Mouse (Mus musculus): ENCODE results near the gene Gtsf2. TPM values are rescaled to one million over a fixed set of nuclear protein-coding genes. Genes with fewer than 3 reads are reported as not detected.

Gene Gtsf2
- polyA plus RNA-seq, 1 experiment from 2014 or later = not detected

Other genes starting within 250 kb of the Gtsf2 start
- 105 and 108 TPM in 2 replicates for gene Cbx5, start 208.7 kb downstream of the Gtsf2 start, polyA plus RNA-seq (2014; fragmentation: Nextera tagmentation; extraction: Ambion mirVana)
- gene Hnrnpa1, start 208.0 kb downstream of the Gtsf2 start, polyA plus RNA-seq (2014; fragmentation: Nextera tagmentation; extraction: Ambion mirVana) = 425 and 457 TPM in 2 replicates
- gene Nfe2, start 190.1 kb downstream of the Gtsf2 start, polyA plus RNA-seq (2014; fragmentation: Nextera tagmentation; extraction: Ambion mirVana) = 1.8 and 2.2 TPM in 2 replicates
- gene Copz1, start 175.8 kb downstream of the Gtsf2 start, polyA plus RNA-seq (2014; fragmentation: Nextera tagmentation; extraction: Ambion mirVana) = 163 and 172 TPM in 2 replicates
- gene Gpr84, start 137.9 kb downstream of the Gtsf2 start, polyA plus RNA-seq (2014; fragmentation: Nextera tagmentation; extraction: Ambion mirVana) = 0.11 and 0.24 TPM in 2 replicates
- gene Zfp385a, start 108.4 kb downstream of the Gtsf2 start, polyA plus RNA-seq (2014; fragmentation: Nextera tagmentation; extraction: Ambion mirVana) = 8.1 and 9.1 TPM in 2 replicates
- 76.2 and 77.2 TPM in 2 replicates for gene Itga5, start 81.7 kb downstream of the Gtsf2 start, polyA plus RNA-seq (2014; fragmentation: Nextera tagmentation; extraction: Ambion mirVana)
- gene Gtsf1, start 18.0 kb downstream of the Gtsf2 start, polyA plus RNA-seq (2014; fragmentation: Nextera tagmentation; extraction: Ambion mirVana) = 37.1 and 41.3 TPM in 2 replicates
- 1.9 and 3.3 TPM in 2 replicates for gene Nckap1l, start 5.3 kb upstream of the Gtsf2 start, polyA plus RNA-seq (2014; fragmentation: Nextera tagmentation; extraction: Ambion mirVana)
- 3.6 and 3.7 TPM in 2 replicates for gene Pde1b, start 54.6 kb upstream of the Gtsf2 start, polyA plus RNA-seq (2014; fragmentation: Nextera tagmentation; extraction: Ambion mirVana)
- 77.9 and 87.1 TPM in 2 replicates for gene Ppp1r1a, start 89.5 kb upstream of the Gtsf2 start, polyA plus RNA-seq (2014; fragmentation: Nextera tagmentation; extraction: Ambion mirVana)
- gene Glycam1, start 116.6 kb upstream of the Gtsf2 start, polyA plus RNA-seq (2014; fragmentation: Nextera tagmentation; extraction: Ambion mirVana) = not detected in 2 replicates

Measured in heart, embryonic 14.5 days (tissue).